Mouse (Mus musculus): ENCODE results near the gene Tmco1. TPM values are rescaled to one million over a fixed set of nuclear protein-coding genes. Genes with fewer than 3 reads are reported as not detected.
A peak's percentile ranks its signal among the peaks of the same experiment; 100 is the strongest.

The Tmco1 gene
- polyA plus RNA-seq, 1 experiment from 2014 or later = 76.2 TPM

- Histone ChIP-seq H3K27me3 (replicated peaks) (no peaks in the 10 kb centered on the region), H3K4me3 (replicated peaks) (peak overlapping the region; percentile 81), H3K27ac (replicated peaks) (peak overlapping the region; percentile 96), H3K9ac (replicated peaks) (peak overlapping the region; percentile 85), H3K4me2 (peak overlapping the region; percentile 72), H3K4me1 (peaks cover 30% of the 10 kb centered on the region), H3K36me3 (0 out of 2 replicates have a peak, but pooled peaks cover 2% of the 10 kb centered on the region), H3K9me3 (replicated peaks) (no peaks in the 10 kb centered on the region)
- under 1% methylated on average over 50 of the region's 51 CpGs for WGBS
- peak; percentile 90 for ATAC-seq (ENCODE audit: low FRiP score)
Measured at GRCm38 (mm10) chr1:167284837-167285319, 23.3 kb upstream of the Tmco1 start.

- peak within 1 kb of the TSS; percentile 96 for H3K27ac ChIP-seq (replicated peaks)
- no peaks in the 10 kb centered on the region for H3K36me3 ChIP-seq
- peak within 1 kb of the TSS; percentile 81 for H3K4me3 ChIP-seq (replicated peaks)
- H3K27me3 ChIP-seq (replicated peaks) = no peaks in the 10 kb centered on the region
- WGBS = 0% methylated on average over 2 of the region's 2 CpGs
- H3K9ac ChIP-seq (replicated peaks) = peak within 1 kb of the TSS; percentile 85
- peaks cover 33% of the 10 kb centered on the region for H3K4me1 ChIP-seq
- ATAC-seq (ENCODE audit: low FRiP score) = no peak
- H3K9me3 ChIP-seq (replicated peaks) = no peaks in the 10 kb centered on the region
- H3K4me2 ChIP-seq = peak within 1 kb of the TSS; percentile 72
Measured at GRCm38 (mm10) chr1:167285320-167285355, 23.0 kb upstream of the Tmco1 start, which contains the start of gene Uck2. Gene Uck2, minus strand, starts transcription at chr1:167285320.

GRCm38 (mm10) chr1:167285356-167285755 is 22.8 kb upstream of the Tmco1 start:
- Histone ChIP-seq H3K27me3 (replicated peaks) (no peaks in the 10 kb centered on the region), H3K36me3 (no peaks in the 10 kb centered on the region), H3K9me3 (replicated peaks) (no peaks in the 10 kb centered on the region), H3K4me2 (peak overlapping the region; percentile 72), H3K4me1 (peaks cover 35% of the 10 kb centered on the region), H3K9ac (replicated peaks) (peak overlapping the region; percentile 85), H3K4me3 (replicated peaks) (peak overlapping the region; percentile 81), H3K27ac (replicated peaks) (peak overlapping the region; percentile 96)
- peak; percentile 2; the same call in 1 of the 2 replicates for ATAC-seq (ENCODE audit: low FRiP score)
- WGBS = 2% methylated on average over 8 of the region's 8 CpGs

GRCm38 (mm10) chr1:167287156-167287555 is 21.0 kb upstream of the Tmco1 start:
- H3K4me2 ChIP-seq = no peak overlapping the region
- no peak for ATAC-seq (ENCODE audit: low FRiP score)
- H3K9me3 ChIP-seq (replicated peaks) = no peaks in the 10 kb centered on the region
- H3K36me3 ChIP-seq = no peaks in the 10 kb centered on the region
- peaks cover 32% of the 10 kb centered on the region for H3K4me1 ChIP-seq
- H3K27me3 ChIP-seq (replicated peaks) = no peaks in the 10 kb centered on the region
- no peak overlapping the region for H3K4me3 ChIP-seq (replicated peaks)
- WGBS = 91% methylated on average over 5 of the region's 5 CpGs
- H3K27ac ChIP-seq (replicated peaks) = no peak overlapping the region
- no peak overlapping the region for H3K9ac ChIP-seq (replicated peaks)

- Histone ChIP-seq H3K4me3 (replicated peaks) (no peak overlapping the region), H3K4me1 (peaks cover 20% of the 10 kb centered on the region), H3K27ac (replicated peaks) (no peak overlapping the region), H3K9me3 (replicated peaks) (no peaks in the 10 kb centered on the region), H3K4me2 (no peak overlapping the region), H3K27me3 (replicated peaks) (no peaks in the 10 kb centered on the region), H3K9ac (replicated peaks) (no peak overlapping the region), H3K36me3 (no peaks in the 10 kb centered on the region)
- ATAC-seq (ENCODE audit: low FRiP score) = no peak
- WGBS = 44% methylated on average over 11 of the region's 11 CpGs
Measured at GRCm38 (mm10) chr1:167288665-167289538, 19.3 kb upstream of the Tmco1 start.

GRCm38 (mm10) chr1:167289567-167290262 is 18.5 kb upstream of the Tmco1 start:
- Histone ChIP-seq H3K4me1 (peaks cover 20% of the 10 kb centered on the region), H3K9ac (replicated peaks) (no peak overlapping the region), H3K4me2 (no peak overlapping the region), H3K27ac (replicated peaks) (0 out of 2 replicates have a peak overlapping the region, but pooled peaks have one; percentile 24), H3K9me3 (replicated peaks) (no peaks in the 10 kb centered on the region), H3K4me3 (replicated peaks) (no peak overlapping the region), H3K27me3 (replicated peaks) (no peaks in the 10 kb centered on the region), H3K36me3 (no peaks in the 10 kb centered on the region)
- no peak for ATAC-seq (ENCODE audit: low FRiP score)
- WGBS = 4% methylated on average over 11 of the region's 11 CpGs

- no peaks in the 10 kb centered on the region for H3K9me3 ChIP-seq (replicated peaks)
- H3K27ac ChIP-seq (replicated peaks) = no peak overlapping the region
- ATAC-seq (ENCODE audit: low FRiP score) = no peak
- no peaks in the 10 kb centered on the region for H3K27me3 ChIP-seq (replicated peaks)
- H3K36me3 ChIP-seq = no peaks in the 10 kb centered on the region
- H3K9ac ChIP-seq (replicated peaks) = no peak overlapping the region
- 32% methylated on average over 6 of the region's 6 CpGs for WGBS
- no peak overlapping the region for H3K4me3 ChIP-seq (replicated peaks)
- no peak overlapping the region for H3K4me2 ChIP-seq
- H3K4me1 ChIP-seq = peaks cover 20% of the 10 kb centered on the region
Measured at GRCm38 (mm10) chr1:167290263-167290592, 17.9 kb upstream of the Tmco1 start.

GRCm38 (mm10) chr1:167291610-167292009 is 16.6 kb upstream of the Tmco1 start:
- Histone ChIP-seq H3K4me3 (replicated peaks) (no peak overlapping the region), H3K9me3 (replicated peaks) (no peaks in the 10 kb centered on the region), H3K4me1 (peaks cover 14% of the 10 kb centered on the region), H3K4me2 (no peak overlapping the region), H3K9ac (replicated peaks) (no peak overlapping the region), H3K36me3 (no peaks in the 10 kb centered on the region), H3K27ac (replicated peaks) (no peak overlapping the region), H3K27me3 (replicated peaks) (no peaks in the 10 kb centered on the region)
- 82% methylated on average over 8 of the region's 8 CpGs for WGBS
- no peak for ATAC-seq (ENCODE audit: low FRiP score)

GRCm38 (mm10) chr1:167292447-167292846 is 15.7 kb upstream of the Tmco1 start:
- Histone ChIP-seq H3K9ac (replicated peaks) (no peak overlapping the region), H3K4me2 (no peak overlapping the region), H3K27me3 (replicated peaks) (no peaks in the 10 kb centered on the region), H3K36me3 (no peaks in the 10 kb centered on the region), H3K4me1 (peaks cover 14% of the 10 kb centered on the region), H3K4me3 (replicated peaks) (no peak overlapping the region), H3K9me3 (replicated peaks) (no peaks in the 10 kb centered on the region), H3K27ac (replicated peaks) (no peak overlapping the region)
- no peak for ATAC-seq (ENCODE audit: low FRiP score)
- 49% methylated on average over 11 of the region's 11 CpGs for WGBS

- H3K36me3 ChIP-seq = no peaks in the 10 kb centered on the region
- H3K4me2 ChIP-seq = no peak overlapping the region
- no peak overlapping the region for H3K9ac ChIP-seq (replicated peaks)
- H3K4me3 ChIP-seq (replicated peaks) = no peak overlapping the region
- no peak overlapping the region for H3K27ac ChIP-seq (replicated peaks)
- H3K9me3 ChIP-seq (replicated peaks) = no peaks in the 10 kb centered on the region
- no peaks in the 10 kb centered on the region for H3K4me1 ChIP-seq
- H3K27me3 ChIP-seq (replicated peaks) = no peaks in the 10 kb centered on the region
- no peak for ATAC-seq (ENCODE audit: low FRiP score)
- WGBS = 61% methylated on average over 13 of the region's 13 CpGs
Measured at GRCm38 (mm10) chr1:167295679-167296402, 12.3 kb upstream of the Tmco1 start.

GRCm38 (mm10) chr1:167300122-167300521 is 8.1 kb upstream of the Tmco1 start:
- Histone ChIP-seq H3K4me3 (replicated peaks) (no peak overlapping the region), H3K4me2 (no peak overlapping the region), H3K9me3 (replicated peaks) (no peaks in the 10 kb centered on the region), H3K27me3 (replicated peaks) (no peaks in the 10 kb centered on the region), H3K4me1 (no peaks in the 10 kb centered on the region), H3K36me3 (no peaks in the 10 kb centered on the region), H3K9ac (replicated peaks) (no peak overlapping the region), H3K27ac (replicated peaks) (no peak overlapping the region)
- WGBS = 80% methylated on average over 2 of the region's 2 CpGs
- no peak for ATAC-seq (ENCODE audit: low FRiP score)
